Mouse (Mus musculus) E14TG2a.4 (cell line): ENCODE results near the gene Tmem145.

ENCODE experiments used
- CTCF ChIP-seq: conservative IDR thresholded peaks from 2 replicates; pipeline ENCODE4 v1.5.1; 2014; ENCODE audit warnings: low read length
- NANOG ChIP-seq: IDR thresholded peaks from 2 replicates; pipeline ENCODE4 v1.6.1; 2014; ENCODE audit warnings: borderline replicate concordance, low read length, mixed read lengths
- POU5F1 ChIP-seq: IDR thresholded peaks from 2 replicates; pipeline ENCODE4 v1.6.1; 2014; ENCODE audit warnings: low read length, borderline replicate concordance

DNA sequence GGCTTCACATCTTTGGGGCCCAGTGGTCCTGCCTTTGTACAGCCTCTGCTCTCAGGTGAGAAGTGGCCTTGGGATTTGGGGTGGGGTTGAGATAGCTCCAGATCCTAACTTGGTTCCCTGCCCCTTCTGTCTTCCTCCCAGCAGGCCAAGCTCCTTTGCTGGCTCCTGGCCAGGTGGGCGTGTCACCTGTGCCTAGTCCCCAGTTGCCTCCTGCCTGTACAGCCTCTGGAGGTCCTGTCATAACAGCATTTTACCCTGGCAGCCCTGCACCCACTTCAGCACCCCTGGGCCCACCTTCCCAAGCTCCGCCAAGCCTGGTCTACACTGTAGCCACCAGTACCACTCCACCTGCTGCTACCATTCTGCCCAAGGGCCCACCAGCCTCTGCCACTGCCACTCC lies 15.0 kb upstream of the Tmem145 start:
- TF ChIP-seq CTCF = no peak
- no peak for TF ChIP-seq NANOG
- TF ChIP-seq POU5F1 = no peak
